Mouse (Mus musculus) forebrain, embryonic 13.5 days (tissue): ENCODE results near the gene Rai14. TPM values are rescaled to one million over a fixed set of nuclear protein-coding genes. Genes with fewer than 3 reads are reported as not detected.
A peak's percentile ranks its signal among the peaks of the same experiment; 100 is the strongest.

Experiments
- ATAC-seq: fragments of 200-750 bp; cut with Nextera tagmentation; 2 replicates; pipeline ENCODE4 v1.8.0; 2017
- H3K27ac ChIP-seq: fragments of 300-500 bp; sonication (generic); 2 replicates; pipeline ENCODE4 v1.5.1; 2015; ENCODE audit warnings: inconsistent platforms, mild to moderate bottlenecking, moderate library complexity
- H3K27me3 ChIP-seq: fragments of 300-500 bp; sonication (generic); 2 replicates; pipeline ENCODE4 v1.6.1; 2015; ENCODE audit warnings: mild to moderate bottlenecking, inconsistent platforms
- H3K36me3 ChIP-seq: fragments of 300-500 bp; sonication (generic); 2 replicates; pipeline ENCODE4 v1.6.1; 2015; ENCODE audit warnings: mild to moderate bottlenecking, inconsistent platforms; ENCODE audit not compliant: poor library complexity, severe bottlenecking
- H3K4me1 ChIP-seq: fragments of 300-500 bp; sonication (generic); 2 replicates; pipeline ENCODE4 v1.6.1; 2015; ENCODE audit warnings: inconsistent platforms
- H3K4me2 ChIP-seq: fragments of 300-500 bp; sonication (generic); 2 replicates; pipeline ENCODE4 v1.6.1; 2015; ENCODE audit warnings: inconsistent platforms, mild to moderate bottlenecking, moderate library complexity
- H3K4me3 ChIP-seq: fragments of 300-500 bp; sonication (generic); 2 replicates; pipeline ENCODE4 v1.5.1; 2015; ENCODE audit warnings: mild to moderate bottlenecking, inconsistent platforms
- H3K9ac ChIP-seq: fragments of 300-500 bp; sonication (generic); 2 replicates; pipeline ENCODE4 v1.6.1; 2015; ENCODE audit warnings: mild to moderate bottlenecking, inconsistent platforms
- H3K9me3 ChIP-seq: fragments of 300-500 bp; sonication (generic); replicated peaks from 2 replicates; pipeline ENCODE4 v1.6.1; 2016; ENCODE audit warnings: inconsistent platforms
- WGBS: fragments of 180-500 bp; shearing (Covaris S2); methylation state at CpG from one replicate; pipeline ENCODE4 v1.1.7; 2015; 5-methylcytosine and 5-hydroxymethylcytosine counted together
- polyA plus RNA-seq: library from polyadenylated mRNA; unstranded; fragments of >200 nt; fragmentation: Nextera tagmentation; extraction: Ambion mirVana; gene quantifications from 2 replicates; pipeline ENCODE4 v1.2.1, GENCODE M21; 2015

Gene Rai14
- polyA plus RNA-seq, 1 experiment from 2014 or later, result 43.7 TPM

DNA sequence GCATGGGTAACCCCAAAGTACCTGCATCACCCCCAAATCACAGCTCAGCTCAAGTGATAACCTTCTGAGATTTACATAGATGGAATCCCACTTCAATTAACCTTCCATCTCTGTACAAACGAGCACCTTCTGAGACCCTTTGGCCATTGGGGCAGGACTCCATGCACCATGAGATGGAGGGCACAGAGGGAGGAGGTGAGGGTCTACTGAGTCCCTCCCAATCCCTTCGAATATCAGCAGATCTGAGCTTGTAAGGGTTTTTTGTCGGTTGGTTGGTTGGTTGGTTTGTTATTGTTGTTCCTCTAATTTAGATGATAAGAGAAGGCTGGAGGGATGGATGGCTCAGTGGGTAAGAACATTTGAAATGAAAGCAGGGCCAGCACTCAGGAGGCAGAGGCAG lies 5.1 kb upstream of the Rai14 start:
- Histone ChIP-seq H3K9ac (no peak overlapping the region), H3K27me3 (peaks cover 8% of the 10 kb centered on the region; the same call in 1 of the 2 replicates), H3K4me1 (peaks cover 9% of the 10 kb centered on the region), H3K27ac (no peak overlapping the region), H3K9me3 (no peaks in the 10 kb centered on the region), H3K4me3 (no peak overlapping the region), H3K36me3 (no peaks in the 10 kb centered on the region), H3K4me2 (no peak overlapping the region)
- 87% methylated on average over 3 of the region's 3 CpGs for WGBS
- no peak for ATAC-seq

DNA sequence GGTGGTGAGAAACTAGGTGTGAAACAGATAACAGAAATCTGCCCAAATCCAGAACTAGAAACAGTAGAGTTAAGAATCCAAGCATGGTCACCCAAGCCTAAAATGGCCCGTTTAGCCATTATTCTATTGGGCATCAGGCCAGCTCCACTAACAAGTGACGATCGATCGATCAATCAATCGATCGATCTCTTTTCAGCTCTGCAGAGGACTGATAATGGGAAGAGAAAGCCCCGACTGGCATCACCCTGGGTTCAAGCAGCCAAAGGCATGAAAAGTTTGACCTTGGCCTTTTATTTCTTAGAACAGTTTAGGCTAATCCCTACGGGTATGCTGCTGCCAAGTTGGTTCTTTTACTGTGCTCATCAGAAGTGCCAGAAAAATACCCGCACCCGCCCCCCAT lies 4.3 kb upstream of the Rai14 start:
- no peak for ATAC-seq
- no peak overlapping the region for H3K9ac ChIP-seq
- no peak overlapping the region for H3K27ac ChIP-seq
- no peak overlapping the region for H3K4me2 ChIP-seq
- no peaks in the 10 kb centered on the region for H3K9me3 ChIP-seq
- no peak overlapping the region for H3K4me3 ChIP-seq
- WGBS, result 87% methylated on average over 10 of the region's 10 CpGs
- peaks cover 10% of the 10 kb centered on the region for H3K4me1 ChIP-seq
- H3K27me3 ChIP-seq, result peaks cover 8% of the 10 kb centered on the region; the same call in 1 of the 2 replicates
- no peaks in the 10 kb centered on the region for H3K36me3 ChIP-seq

DNA sequence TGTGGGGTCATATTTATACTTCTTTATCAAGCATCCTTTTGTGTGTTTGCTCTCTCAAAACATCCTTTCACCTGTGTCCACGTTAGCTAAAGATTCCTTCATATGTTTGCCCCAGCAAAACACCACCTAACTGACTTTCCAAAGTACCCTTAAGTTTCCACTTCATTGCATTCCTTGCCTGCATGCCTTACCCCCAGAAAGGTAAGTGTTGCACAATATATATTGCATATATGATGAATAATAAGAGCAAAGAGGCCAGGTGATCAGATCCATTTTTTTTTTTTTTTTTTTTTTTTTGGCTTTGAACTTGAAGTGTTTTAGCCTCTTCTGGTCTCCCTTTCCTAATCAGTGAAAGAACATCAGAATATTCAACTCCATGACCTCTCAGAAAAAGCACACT lies 2.9 kb upstream of the Rai14 start:
- Histone ChIP-seq H3K9me3 (no peaks in the 10 kb centered on the region), H3K27ac (no peak overlapping the region), H3K4me3 (no peak overlapping the region), H3K27me3 (peaks cover 8% of the 10 kb centered on the region; the same call in 1 of the 2 replicates), H3K4me1 (peaks cover 21% of the 10 kb centered on the region), H3K36me3 (no peaks in the 10 kb centered on the region), H3K4me2 (no peak overlapping the region), H3K9ac (no peak overlapping the region)
- no peak for ATAC-seq
- WGBS, result 87% methylated on average over 1 of the region's 1 CpGs

DNA sequence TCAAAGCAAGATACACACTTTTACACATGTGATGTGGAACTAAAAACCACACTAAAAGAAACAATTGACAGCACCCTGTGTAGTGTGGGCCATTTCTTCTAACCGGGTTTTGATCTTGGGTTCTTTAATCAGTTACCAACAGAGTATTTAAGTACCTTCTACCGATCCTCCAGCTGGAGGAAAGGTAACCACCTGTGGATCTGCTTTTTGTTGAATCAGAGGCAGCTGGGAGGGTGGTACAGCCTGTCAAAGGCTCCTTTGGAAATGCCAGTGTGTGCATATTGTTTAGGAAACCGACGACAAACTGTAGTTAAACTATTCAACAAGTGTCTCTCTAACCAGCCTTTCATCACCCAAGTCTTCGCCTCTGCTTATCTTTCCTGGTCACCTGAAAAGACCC lies 1.5 kb upstream of the Rai14 start:
- WGBS, result 14% methylated on average over 5 of the region's 5 CpGs
- H3K9ac ChIP-seq, result no peak overlapping the region

DNA sequence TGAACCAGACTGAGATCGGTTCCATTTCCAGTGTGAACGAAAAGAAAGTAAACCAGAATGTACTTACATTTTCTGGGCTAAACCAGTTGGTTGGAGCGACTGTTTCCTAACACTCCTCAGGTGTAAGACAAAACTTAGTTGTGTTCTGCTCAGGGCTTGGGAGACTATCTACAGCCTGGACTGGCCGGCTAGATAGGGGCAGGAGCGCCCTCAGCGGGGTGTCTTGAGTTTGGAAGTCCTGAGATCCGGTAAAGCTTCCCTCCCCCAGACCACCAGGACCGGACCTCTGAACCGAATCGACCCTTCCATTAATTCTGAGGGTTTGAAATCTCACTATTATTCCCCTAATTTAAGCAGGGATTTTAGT lies 698 bp upstream of the Rai14 start:
- H3K27ac ChIP-seq, result no peak overlapping the region
- under 1% methylated on average over 10 of the region's 10 CpGs for WGBS
- H3K4me1 ChIP-seq, result peaks cover 36% of the 10 kb centered on the region
- peak; percentile 31; the same call in 1 of the 2 replicates for ATAC-seq
- peak overlapping the region; percentile 73 for H3K4me3 ChIP-seq
- H3K9me3 ChIP-seq, result no peaks in the 10 kb centered on the region
- peaks cover 8% of the 10 kb centered on the region; the same call in 1 of the 2 replicates for H3K27me3 ChIP-seq
- H3K9ac ChIP-seq, result peak overlapping the region; percentile 90
- H3K4me2 ChIP-seq, result peak overlapping the region; percentile 67
- no peaks in the 10 kb centered on the region for H3K36me3 ChIP-seq

More for the DNA sequence above, 1.5 kb upstream of the Rai14 start:
- Histone ChIP-seq H3K4me1 (peaks cover 34% of the 10 kb centered on the region), H3K4me2 (peak overlapping the region; percentile 67; the same call in 1 of the 2 replicates), H3K27ac (no peak overlapping the region), H3K9me3 (no peaks in the 10 kb centered on the region), H3K4me3 (no peak overlapping the region), H3K27me3 (peaks cover 8% of the 10 kb centered on the region; the same call in 1 of the 2 replicates), H3K36me3 (no peaks in the 10 kb centered on the region)
- no peak for ATAC-seq

DNA sequence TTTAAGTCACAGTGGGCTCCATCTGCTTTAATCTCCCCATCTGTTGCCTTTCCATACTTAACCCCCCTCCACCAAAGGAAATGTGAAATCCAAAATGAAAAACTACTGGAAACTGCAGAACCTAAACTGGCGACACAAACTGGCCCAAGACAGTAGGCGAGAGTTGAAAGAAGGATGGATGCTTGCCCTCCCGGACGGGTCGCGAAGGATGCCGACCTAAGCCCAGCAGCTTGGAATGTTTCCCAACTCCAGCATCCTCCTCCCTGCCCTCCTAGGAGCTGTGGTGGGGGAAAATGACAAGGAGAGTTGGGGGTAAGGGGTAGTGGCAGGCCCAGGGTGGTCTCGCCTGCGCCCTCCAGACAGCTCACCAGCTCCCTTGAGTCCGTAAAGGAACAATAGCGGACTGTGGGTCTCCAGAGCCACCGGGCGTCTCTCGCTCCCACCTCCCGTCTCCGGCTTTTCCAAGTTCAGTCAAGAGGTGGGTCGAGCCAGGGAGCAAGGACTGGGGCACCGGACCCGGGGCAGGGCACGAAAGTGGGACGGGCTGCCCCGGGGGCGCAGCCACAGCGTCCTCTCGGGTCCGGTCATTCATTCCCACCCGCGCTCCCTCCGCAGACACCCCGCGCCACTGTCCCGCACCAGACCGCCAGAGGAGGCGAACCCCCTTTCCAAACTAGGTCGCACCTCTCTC lies 653 bp downstream of the Rai14 start:
- ATAC-seq, result peak; percentile 62
- Histone ChIP-seq H3K4me1 (peaks cover 36% of the 10 kb centered on the region), H3K27ac (peak overlapping the region; percentile 59), H3K4me3 (peak overlapping the region; percentile 73), H3K9me3 (no peaks in the 10 kb centered on the region; the same call in 1 of the 2 replicates), H3K4me2 (peak overlapping the region; percentile 67), H3K27me3 (peaks cover 8% of the 10 kb centered on the region; the same call in 1 of the 2 replicates), H3K9ac (peak overlapping the region; percentile 90), H3K36me3 (peaks cover 3% of the 10 kb centered on the region; the same call in 1 of the 2 replicates)
- 1% methylated on average over 35 of the region's 35 CpGs for WGBS

DNA sequence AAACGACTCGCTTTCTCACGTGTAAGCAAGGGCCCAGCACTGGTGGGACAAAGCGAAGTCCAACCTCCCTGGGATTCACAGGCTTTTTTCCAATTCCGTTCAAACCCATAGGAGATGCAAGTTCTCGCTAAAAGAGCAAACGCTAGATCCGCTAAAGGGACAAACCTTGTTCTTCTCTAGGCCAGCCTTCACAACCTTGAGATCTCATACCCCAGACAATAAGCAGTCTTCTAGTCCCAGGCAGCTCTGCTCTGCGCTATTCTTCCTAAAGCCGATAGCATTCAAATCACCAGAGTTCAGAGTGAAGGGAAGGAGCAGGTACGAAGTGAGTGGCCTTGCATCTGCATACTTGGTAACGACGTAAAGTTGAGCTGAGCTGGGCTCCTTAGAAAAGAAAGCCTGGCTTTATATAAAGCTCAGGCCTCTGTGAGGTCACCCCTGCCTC lies 1.2 kb downstream of the Rai14 start:
- Histone ChIP-seq H3K9ac (peak overlapping the region; percentile 90), H3K4me3 (peak overlapping the region; percentile 73), H3K9me3 (no peaks in the 10 kb centered on the region; the same call in 1 of the 2 replicates), H3K4me1 (peaks cover 36% of the 10 kb centered on the region), H3K27me3 (peaks cover 8% of the 10 kb centered on the region; the same call in 1 of the 2 replicates), H3K36me3 (peaks cover 7% of the 10 kb centered on the region), H3K4me2 (peak overlapping the region; percentile 67), H3K27ac (peak overlapping the region; percentile 59)
- WGBS, result 3% methylated on average over 13 of the region's 13 CpGs
- ATAC-seq, result peak; percentile 30

DNA sequence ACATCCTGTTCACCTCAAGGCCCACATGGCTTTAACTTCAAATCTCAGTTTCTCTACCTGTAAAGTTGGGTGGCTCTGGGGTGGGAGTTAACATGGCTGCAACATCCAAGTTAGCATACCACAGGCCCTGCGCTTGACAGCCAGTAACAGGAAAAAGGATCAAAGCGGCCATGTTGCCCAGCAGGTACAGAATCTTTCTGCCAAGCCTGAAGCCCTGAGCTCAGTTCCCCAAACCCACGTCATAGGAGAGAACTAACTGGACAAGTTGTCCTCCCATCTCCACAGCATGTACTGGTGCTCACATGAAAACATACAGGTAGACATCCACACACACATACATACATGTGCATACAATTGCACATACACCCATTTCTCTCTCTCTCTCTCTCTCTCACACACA lies 2.1 kb downstream of the Rai14 start:
- peaks cover 8% of the 10 kb centered on the region; the same call in 1 of the 2 replicates for H3K27me3 ChIP-seq
- H3K4me2 ChIP-seq, result peak overlapping the region; percentile 67
- 75% methylated on average over 3 of the region's 3 CpGs for WGBS
- no peak overlapping the region for H3K27ac ChIP-seq
- H3K36me3 ChIP-seq, result peaks cover 14% of the 10 kb centered on the region
- H3K9ac ChIP-seq, result peak overlapping the region; percentile 90; the same call in 1 of the 2 replicates
- H3K4me1 ChIP-seq, result peaks cover 36% of the 10 kb centered on the region
- ATAC-seq, result no peak
- H3K9me3 ChIP-seq, result no peaks in the 10 kb centered on the region; the same call in 1 of the 2 replicates
- peak overlapping the region; percentile 73 for H3K4me3 ChIP-seq

DNA sequence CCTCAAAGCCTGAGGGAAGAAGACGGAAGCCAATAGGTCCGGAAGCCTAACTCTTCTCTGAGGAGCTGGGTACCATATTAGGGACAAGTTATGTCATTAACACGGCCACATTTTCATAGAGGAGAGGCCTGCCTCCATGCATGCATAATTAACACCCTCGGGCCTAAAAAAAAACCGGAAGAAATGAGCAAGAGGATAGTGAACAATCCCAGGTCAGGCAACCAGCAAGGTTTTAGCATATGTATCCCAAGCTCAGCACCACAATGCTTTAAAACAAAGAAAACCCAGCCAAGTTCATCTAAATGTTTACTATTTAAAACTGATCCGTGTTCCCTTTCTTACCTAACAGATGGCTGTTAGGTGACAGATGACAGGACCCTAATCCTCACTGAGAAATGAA lies 3.2 kb downstream of the Rai14 start:
- H3K27ac ChIP-seq, result no peak overlapping the region
- no peak overlapping the region for H3K9ac ChIP-seq
- H3K4me2 ChIP-seq, result peak overlapping the region; percentile 67
- H3K36me3 ChIP-seq, result peaks cover 15% of the 10 kb centered on the region
- H3K4me3 ChIP-seq, result peak overlapping the region; percentile 73
- H3K4me1 ChIP-seq, result peaks cover 36% of the 10 kb centered on the region
- no peak for ATAC-seq
- peaks cover 3% of the 10 kb centered on the region; the same call in 1 of the 2 replicates for H3K27me3 ChIP-seq
- no peaks in the 10 kb centered on the region; the same call in 1 of the 2 replicates for H3K9me3 ChIP-seq
- WGBS, result 44% methylated on average over 6 of the region's 6 CpGs

DNA sequence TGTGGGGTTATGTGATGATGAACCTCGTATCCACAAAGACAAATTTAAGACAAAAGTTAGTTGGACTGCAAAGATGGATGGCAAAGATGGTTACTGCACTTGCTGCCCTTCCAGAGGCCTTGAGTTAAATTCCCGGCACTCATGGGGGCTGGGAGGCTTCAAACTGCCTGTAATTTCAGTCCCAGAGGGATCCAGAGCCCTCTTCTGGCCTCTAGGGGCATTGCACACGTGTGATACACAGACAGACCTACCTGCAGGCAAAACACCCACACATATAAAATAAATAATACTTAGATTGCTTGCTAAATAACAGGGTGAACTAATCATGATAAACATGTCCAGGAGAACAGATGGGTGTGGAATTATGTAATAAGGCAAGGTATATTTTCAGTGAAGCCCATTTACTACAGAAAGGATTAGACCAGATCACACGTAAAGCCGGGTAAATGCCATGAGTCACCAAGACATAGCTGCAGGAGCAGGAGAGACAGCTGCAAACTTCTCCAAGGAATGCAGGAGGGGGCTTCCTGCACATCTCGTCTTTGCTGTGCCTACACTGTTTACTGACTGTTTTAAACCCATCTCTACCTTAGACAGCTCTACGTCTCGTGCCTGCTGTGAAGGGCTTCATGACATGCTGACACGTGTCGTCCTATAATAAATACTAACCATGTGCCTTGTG lies 5.7 kb downstream of the Rai14 start:
- WGBS, result 92% methylated on average over 10 of the region's 10 CpGs
- H3K36me3 ChIP-seq, result peaks cover 15% of the 10 kb centered on the region
- no peaks in the 10 kb centered on the region for H3K27me3 ChIP-seq
- no peak overlapping the region for H3K9ac ChIP-seq
- H3K4me1 ChIP-seq, result peaks cover 29% of the 10 kb centered on the region
- H3K27ac ChIP-seq, result no peak overlapping the region
- H3K9me3 ChIP-seq, result no peaks in the 10 kb centered on the region; the same call in 1 of the 2 replicates
- no peak overlapping the region for H3K4me3 ChIP-seq
- no peak for ATAC-seq
- H3K4me2 ChIP-seq, result no peak overlapping the region

DNA sequence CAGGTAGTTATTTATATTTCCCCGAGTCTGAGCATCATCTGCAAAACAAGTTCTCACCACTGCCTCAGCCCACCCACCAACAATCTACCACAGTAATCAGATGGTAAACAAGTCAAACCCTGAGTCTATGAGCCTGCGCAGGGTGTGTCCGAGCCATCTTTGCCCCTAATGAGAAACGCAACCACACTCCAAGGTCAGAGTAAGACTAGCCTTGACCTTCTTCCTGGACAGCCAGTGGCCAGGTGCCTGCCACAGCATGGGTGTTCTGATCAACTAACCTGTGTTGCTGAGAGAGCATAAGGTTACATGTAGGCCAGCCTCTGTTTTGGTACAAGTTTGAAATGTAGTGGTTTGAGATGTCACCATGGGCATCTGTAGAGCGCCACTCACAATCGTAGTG lies 7.3 kb downstream of the Rai14 start:
- peaks cover 20% of the 10 kb centered on the region for H3K4me1 ChIP-seq
- no peak overlapping the region for H3K27ac ChIP-seq
- no peak overlapping the region for H3K9ac ChIP-seq
- ATAC-seq, result no peak
- no peaks in the 10 kb centered on the region; the same call in 1 of the 2 replicates for H3K9me3 ChIP-seq
- H3K27me3 ChIP-seq, result no peaks in the 10 kb centered on the region
- no peak overlapping the region for H3K4me2 ChIP-seq
- 95% methylated on average over 6 of the region's 6 CpGs for WGBS
- H3K36me3 ChIP-seq, result peaks cover 15% of the 10 kb centered on the region
- no peak overlapping the region for H3K4me3 ChIP-seq

DNA sequence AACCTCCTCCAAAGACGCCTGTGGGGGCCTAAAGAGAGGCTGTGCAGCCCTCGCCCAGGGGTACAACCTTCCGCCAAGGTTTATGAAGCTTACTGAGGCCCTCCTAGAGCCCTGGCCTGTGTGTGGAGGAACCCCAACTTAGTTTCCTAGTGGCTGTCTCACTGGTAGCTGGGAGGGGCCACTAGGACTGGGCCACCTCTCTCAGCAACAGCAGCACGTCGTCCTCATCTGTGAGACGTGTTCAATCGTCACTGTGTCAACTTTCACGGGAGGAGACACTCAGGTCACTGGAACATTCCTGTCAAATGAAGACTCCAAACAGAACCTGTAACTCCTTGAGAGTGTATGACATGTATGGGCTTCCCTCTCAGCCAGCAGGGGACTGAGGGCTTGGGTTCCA lies 8.0 kb downstream of the Rai14 start:
- no peak overlapping the region for H3K4me3 ChIP-seq
- 87% methylated on average over 8 of the region's 8 CpGs for WGBS
- H3K9me3 ChIP-seq, result no peaks in the 10 kb centered on the region; the same call in 1 of the 2 replicates
- H3K4me2 ChIP-seq, result no peak overlapping the region
- peaks cover 17% of the 10 kb centered on the region for H3K4me1 ChIP-seq
- H3K27ac ChIP-seq, result no peak overlapping the region
- ATAC-seq, result no peak
- no peak overlapping the region for H3K9ac ChIP-seq
- H3K36me3 ChIP-seq, result peaks cover 15% of the 10 kb centered on the region
- H3K27me3 ChIP-seq, result no peaks in the 10 kb centered on the region
